Mouse (Mus musculus) retina, postnatal 7 days (tissue): ENCODE measurements around the gene Ppfia2.

ENCODE experiments used
- DNase-seq: peaks from one replicate; pipeline ENCODE4 v3.0.0-alpha.2; 2012; ENCODE audit warnings: low read depth, low spot score

The Ppfia2 gene

GRCm38 (mm10) chr10:106914275-106914674, 444.1 kb downstream of the Ppfia2 start:
- DNase-seq = no peak

- no peak for DNase-seq
Observed at GRCm38 (mm10) chr10:106914822-106915221, 444.7 kb downstream of the Ppfia2 start.

DNA sequence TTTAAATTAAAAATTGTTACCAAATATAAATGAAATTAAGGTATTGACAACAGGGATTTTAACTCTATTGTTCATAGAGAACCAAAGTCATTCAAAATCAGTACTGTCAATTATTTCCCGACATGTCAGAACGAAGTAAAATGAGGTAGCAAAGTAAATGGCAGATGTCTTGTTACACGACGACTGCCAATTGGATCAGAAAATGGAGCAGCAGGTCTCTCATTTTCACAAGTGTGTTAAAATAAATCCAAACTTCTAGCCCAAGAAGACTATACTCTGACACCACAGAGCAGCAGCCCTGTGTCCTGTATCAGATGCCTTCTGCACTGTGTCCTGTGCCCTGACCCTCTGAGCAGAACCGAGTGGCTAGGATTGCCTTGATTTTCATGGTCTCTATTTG, 454.2 kb downstream of the Ppfia2 start:
- DNase-seq = no peak

DNA sequence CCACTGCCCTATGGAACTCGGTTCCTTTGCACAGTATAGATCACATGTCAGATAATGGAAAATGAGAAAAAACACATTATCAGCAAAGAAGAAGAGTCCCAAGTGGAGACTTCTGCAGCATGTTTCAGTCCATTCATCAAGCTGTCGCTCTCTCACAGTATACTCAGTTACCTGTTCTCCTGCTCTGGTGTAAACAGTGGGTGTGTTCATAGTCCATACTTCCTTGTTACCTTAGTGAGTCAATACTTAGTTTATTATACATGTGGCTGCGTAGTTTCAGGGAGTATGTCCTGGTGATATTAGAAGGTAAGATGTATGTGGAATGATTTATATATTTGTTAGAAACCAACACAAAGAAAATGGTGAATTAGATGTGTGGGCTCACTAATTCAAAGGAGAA, 454.7 kb downstream of the Ppfia2 start:
- DNase-seq = no peak

DNA sequence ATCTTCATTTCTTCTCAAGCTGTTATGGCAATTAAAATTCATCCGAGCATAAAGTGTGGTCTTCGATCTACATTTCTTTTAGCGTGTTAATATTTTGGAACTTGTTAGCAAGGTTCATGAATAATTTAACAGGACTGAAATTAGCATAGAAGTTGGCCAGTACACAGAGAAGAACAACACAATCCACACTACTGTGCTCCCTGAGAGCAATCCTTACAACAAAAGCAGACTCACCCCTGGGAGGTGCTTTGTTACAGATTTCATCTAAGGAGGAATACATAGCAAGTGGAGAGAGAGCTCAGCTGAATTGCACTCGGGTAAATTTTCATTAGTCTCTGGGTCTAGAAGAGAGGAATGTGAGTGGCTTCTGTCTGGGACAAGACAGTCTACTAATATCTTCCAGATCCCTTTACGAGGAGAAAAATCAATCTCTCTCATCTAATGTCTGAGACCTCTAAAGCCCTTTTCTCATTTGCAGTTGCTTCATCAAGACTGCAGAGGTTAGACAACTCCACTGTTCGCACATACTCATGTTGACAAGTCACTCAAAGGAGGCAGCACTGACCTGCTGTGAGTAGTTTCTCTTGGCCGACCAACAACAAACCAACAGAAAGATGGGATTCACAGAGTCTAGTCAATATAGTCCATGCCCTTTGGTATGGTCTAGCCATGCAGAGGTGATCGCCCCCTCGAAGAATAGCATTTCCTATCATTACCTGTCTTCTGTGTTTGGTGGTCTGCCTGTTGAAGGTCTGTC, 458.6 kb downstream of the Ppfia2 start:
- no peak for DNase-seq

- DNase-seq = peak; percentile 28
Observed at GRCm38 (mm10) chr10:106932571-106933073, 462.5 kb downstream of the Ppfia2 start.

DNA sequence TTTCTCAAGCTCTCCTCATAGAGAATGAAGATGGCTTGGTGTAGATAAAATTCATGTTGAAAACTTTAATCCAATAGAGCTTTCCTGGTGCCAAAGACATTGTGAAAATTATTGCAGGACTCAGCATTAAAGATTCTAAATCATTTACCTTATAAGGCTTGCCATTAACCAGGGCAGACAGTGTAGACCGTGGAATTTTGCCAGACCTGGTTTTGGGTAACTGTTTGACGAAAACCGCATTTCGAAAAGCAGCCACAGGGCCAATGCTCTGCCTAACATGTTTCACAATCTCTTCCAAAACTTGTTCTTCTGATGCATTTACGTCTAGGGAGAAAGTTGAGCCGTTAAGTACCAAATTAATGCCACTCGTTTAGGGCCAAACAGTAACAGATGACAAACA, 466.9 kb downstream of the Ppfia2 start:
- no peak for DNase-seq

GRCm38 (mm10) chr10:106938851-106939250, 468.7 kb downstream of the Ppfia2 start:
- DNase-seq = no peak

- no peak for DNase-seq
Observed at GRCm38 (mm10) chr10:106939441-106939840, 469.3 kb downstream of the Ppfia2 start.

- DNase-seq = no peak
Observed at GRCm38 (mm10) chr10:106941380-106941779, 471.2 kb downstream of the Ppfia2 start.

GRCm38 (mm10) chr10:106959026-106959425, 488.9 kb downstream of the Ppfia2 start:
- no peak for DNase-seq

GRCm38 (mm10) chr10:106975193-106976141, 505.3 kb downstream of the Ppfia2 start:
- no peak for DNase-seq
